In genomic region chr3:147183656-147184290, GRCm38 (mm10) we compare ENCODE assay signal across 18 mouse cellular contexts.
A peak's percentile ranks its signal among the peaks of the same experiment; 100 is the strongest.
DNase-seq lines count a peak whose midpoint lies in the region; ATAC-seq lines count a peak whose summit lies in the region.
"Had no signal": no experiment of that assay in that cellular context is flagged by ENCODE, and none has a peak within 500 bp of the region (broad histone marks: within the 10 kb centered on the region; RNA-seq: fewer than 3 reads in every experiment).

No protein-coding gene starts in this region.

- H3K27ac ChIP-seq in hindbrain, embryonic 16.5 days (ENCODE audit: low read depth, low read length) = no peak overlapping the region
- no peak overlapping the region for H3K27ac ChIP-seq in hindbrain, embryonic 12.5 days
- H3K27ac ChIP-seq: limb, embryonic 15.5 days; stomach, postnatal 0 days had no signal

- peak; percentile 10 to 12 for DNase-seq in cerebellum, postnatal 14 days
- DNase-seq in cerebellum, adult 9-11 months = no peak
- peak; percentile 55 for DNase-seq in 3T3-L1 (ENCODE audit: low read depth, low spot score)
- no peak for DNase-seq in spleen, postnatal 14 days (ENCODE audit: low spot score in 2 of 2)
- DNase-seq in embryo, embryonic 11 days = no peak
- DNase-seq: adrenal gland, postnatal 36 days; cerebellum, adult 8-10 months; heart, postnatal 36 days; lung, postnatal 10 days; right cerebral cortex, postnatal 14 days had no signal

- peak; percentile 44 for ATAC-seq in hindbrain, embryonic 16.5 days
- no peak for ATAC-seq in hindbrain, embryonic 12.5 days (ENCODE audit: low FRiP score)
- peak; percentile 54 for ATAC-seq in granulocyte monocyte progenitor cell, adult 5-6 weeks (replicated peaks; ENCODE audit: poor library complexity, severe bottlenecking)
- ATAC-seq: activated CD4-positive, CD25-positive, alpha-beta regulatory T cell, adult 4 months; intestine, postnatal 0 days had no signal

- no peak overlapping the region for H3K4me2 ChIP-seq in hindbrain, embryonic 16.5 days (ENCODE audit: low read length)
- H3K4me2 ChIP-seq in hindbrain, embryonic 12.5 days (replicated peaks) = no peak overlapping the region
- H3K4me2 ChIP-seq: heart, embryonic 12.5 days; limb, embryonic 15.5 days had no signal

- no peaks in the 10 kb centered on the region for H3K9me3 ChIP-seq in hindbrain, embryonic 16.5 days (ENCODE audit: control insufficient read depth, low read length)
- H3K9me3 ChIP-seq in hindbrain, embryonic 12.5 days (replicated peaks) = no peaks in the 10 kb centered on the region
- H3K9me3 ChIP-seq: limb, embryonic 15.5 days had no signal

- WGBS in hindbrain, embryonic 16.5 days = 52% methylated on average over 11 of the region's 11 CpGs
- WGBS in hindbrain, embryonic 12.5 days = 63% methylated on average over 11 of the region's 11 CpGs

- H3K4me3 ChIP-seq in hindbrain, embryonic 16.5 days (ENCODE audit: low read length) = no peak overlapping the region
- no peak overlapping the region for H3K4me3 ChIP-seq in hindbrain, embryonic 12.5 days
- H3K4me3 ChIP-seq: heart, embryonic 12.5 days; limb, embryonic 15.5 days had no signal

- H3K9ac ChIP-seq in hindbrain, embryonic 16.5 days (ENCODE audit: low read depth, low read length) = no peak overlapping the region
- H3K9ac ChIP-seq in hindbrain, embryonic 12.5 days = no peak overlapping the region
- H3K9ac ChIP-seq: heart, embryonic 12.5 days; limb, embryonic 15.5 days had no signal

- H3K27me3 ChIP-seq in hindbrain, embryonic 16.5 days (replicated peaks; ENCODE audit: control insufficient read depth, insufficient read depth, low read length) = no peaks in the 10 kb centered on the region
- H3K27me3 ChIP-seq in hindbrain, embryonic 12.5 days = 0 out of 2 replicates have a peak, but pooled peaks cover 2% of the 10 kb centered on the region
- H3K27me3 ChIP-seq: heart, embryonic 12.5 days had no signal

- H3K4me1 ChIP-seq in hindbrain, embryonic 16.5 days (ENCODE audit: control insufficient read depth, insufficient read depth, low read depth, low read length) = peaks cover 18% of the 10 kb centered on the region
- H3K4me1 ChIP-seq in hindbrain, embryonic 12.5 days = peaks cover 29% of the 10 kb centered on the region

- no peaks in the 10 kb centered on the region for H3K36me3 ChIP-seq in hindbrain, embryonic 16.5 days (ENCODE audit: control insufficient read depth, insufficient read depth, low read length)
- H3K36me3 ChIP-seq in hindbrain, embryonic 12.5 days = no peaks in the 10 kb centered on the region
- H3K36me3 ChIP-seq: heart, embryonic 12.5 days; limb, embryonic 15.5 days had no signal

Comparison
In these comparisons a context has a peak if more than half of its experiments do, and no peak if none do; other contexts are left out.
1. DNase-seq: peak in cerebellum, postnatal 14 days (2 of 2) and 3T3-L1 (single experiment); none in cerebellum, adult 9-11 months (single experiment), spleen, postnatal 14 days (0 of 2) and embryo, embryonic 11 days (single experiment).